Mouse (Mus musculus): ENCODE results near the gene Cdc42bpg. TPM values are rescaled to one million over a fixed set of nuclear protein-coding genes. Genes with fewer than 3 reads are reported as not detected.
A peak's percentile ranks its signal among the peaks of the same experiment; 100 is the strongest.

The Cdc42bpg gene
- polyA plus RNA-seq, 1 experiment from 2014 or later, result 0.12 TPM

- Histone ChIP-seq H3K27ac (replicated peaks) (peak overlapping the region; percentile 70; the same call in 1 of the 2 replicates), H3K36me3 (replicated peaks) (peaks cover 94% of the 10 kb centered on the region), H3K4me1 (peaks cover 21% of the 10 kb centered on the region), H3K27me3 (replicated peaks; ENCODE audit: low read depth, poor library complexity, severe bottlenecking) (no peaks in the 10 kb centered on the region), H3K9me3 (no peaks in the 10 kb centered on the region), H3K4me3 (peak overlapping the region; percentile 11; the same call in 1 of the 2 replicates)
- no peak for DNase-seq (ENCODE audit: low spot score)
- 77% methylated on average over 10 of the region's 10 CpGs for WGBS
These were observed 15.0 kb upstream of the Cdc42bpg start for GRCm38 (mm10) chr19:6291117-6291781.

DNA sequence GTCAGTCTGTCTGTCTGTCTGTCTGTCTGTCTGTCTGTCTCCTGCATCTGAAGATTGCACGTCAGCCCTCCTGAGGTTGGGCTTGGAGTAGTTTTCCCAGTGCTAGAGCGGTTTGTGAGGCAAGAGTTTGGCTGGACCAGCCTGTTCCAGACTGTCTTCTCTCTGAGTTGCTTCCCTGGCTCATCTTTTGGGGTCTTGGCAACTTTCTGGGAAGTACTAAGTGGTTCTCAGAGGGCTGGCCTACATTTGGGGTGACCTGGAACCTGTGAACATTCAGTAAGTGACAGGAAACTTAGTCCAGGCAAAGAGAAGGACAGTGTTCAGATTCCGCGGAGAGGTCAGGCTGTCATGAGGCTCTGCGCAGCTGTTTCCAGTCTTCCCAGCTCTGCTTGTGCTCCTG, 14.0 kb upstream of the Cdc42bpg start:
- Histone ChIP-seq H3K9me3 (no peaks in the 10 kb centered on the region), H3K27me3 (replicated peaks; ENCODE audit: low read depth, poor library complexity, severe bottlenecking) (no peaks in the 10 kb centered on the region), H3K36me3 (replicated peaks) (peaks cover 94% of the 10 kb centered on the region), H3K4me1 (peaks cover 17% of the 10 kb centered on the region), H3K27ac (replicated peaks) (no peak overlapping the region), H3K4me3 (no peak overlapping the region)
- no peak for DNase-seq (ENCODE audit: low spot score)
- 92% methylated on average over 5 of the region's 5 CpGs for WGBS

- no peak for DNase-seq (ENCODE audit: low spot score)
- H3K27me3 ChIP-seq (replicated peaks; ENCODE audit: low read depth, poor library complexity, severe bottlenecking), result no peaks in the 10 kb centered on the region
- H3K4me1 ChIP-seq, result peaks cover 7% of the 10 kb centered on the region; the same call in 1 of the 2 replicates
- no peak overlapping the region for H3K27ac ChIP-seq (replicated peaks)
- peaks cover 96% of the 10 kb centered on the region for H3K36me3 ChIP-seq (replicated peaks)
- H3K4me3 ChIP-seq, result no peak overlapping the region
- no peaks in the 10 kb centered on the region for H3K9me3 ChIP-seq
- WGBS, result 93% methylated on average over 17 of the region's 17 CpGs
These were observed 12.0 kb upstream of the Cdc42bpg start for GRCm38 (mm10) chr19:6294301-6294700.

DNA sequence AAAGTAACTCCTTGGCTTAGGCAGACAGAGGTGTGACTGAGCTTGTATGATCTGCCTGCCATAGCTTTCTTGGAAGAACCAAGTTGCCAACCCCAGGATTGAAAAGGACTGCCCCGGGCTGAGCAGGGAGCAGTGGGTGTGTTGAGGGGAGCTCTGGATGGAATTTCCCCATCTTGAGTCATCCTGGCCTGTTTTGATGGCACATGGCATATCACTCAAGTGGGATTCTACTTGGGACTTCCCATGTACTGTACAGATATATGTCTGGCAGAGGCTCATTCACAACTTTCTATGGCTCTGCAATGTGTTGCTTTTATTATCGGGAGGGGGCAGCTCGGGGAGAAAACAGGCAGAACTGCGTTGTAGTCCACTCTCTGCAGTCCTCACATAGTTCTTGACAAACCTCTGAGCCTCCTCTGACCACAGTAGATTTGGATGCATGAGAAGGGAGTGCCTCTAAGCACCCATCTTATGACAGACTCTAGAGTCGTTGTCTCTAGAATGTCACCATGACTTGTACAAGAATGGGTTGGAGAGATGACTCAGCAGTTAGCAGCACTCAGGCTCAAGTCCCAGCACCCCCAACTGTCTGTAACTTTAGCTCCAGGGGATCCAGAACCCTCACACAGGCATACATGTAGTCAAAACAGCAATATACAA, 9.6 kb upstream of the Cdc42bpg start:
- WGBS, result 84% methylated on average over 5 of the region's 5 CpGs
- H3K4me1 ChIP-seq, result peaks cover 3% of the 10 kb centered on the region; the same call in 1 of the 2 replicates
- peaks cover 96% of the 10 kb centered on the region for H3K36me3 ChIP-seq (replicated peaks)

GRCm38 (mm10) chr19:6297641-6298040, 8.6 kb upstream of the Cdc42bpg start:
- Histone ChIP-seq H3K4me1 (peaks cover 3% of the 10 kb centered on the region; the same call in 1 of the 2 replicates), H3K9me3 (no peaks in the 10 kb centered on the region), H3K27me3 (replicated peaks; ENCODE audit: low read depth, poor library complexity, severe bottlenecking) (no peaks in the 10 kb centered on the region), H3K27ac (replicated peaks) (no peak overlapping the region), H3K4me3 (no peak overlapping the region), H3K36me3 (replicated peaks) (peaks cover 88% of the 10 kb centered on the region)
- no peak for DNase-seq (ENCODE audit: low spot score)
- WGBS, result 92% methylated on average over 9 of the region's 9 CpGs

More for the DNA sequence above, 9.6 kb upstream of the Cdc42bpg start:
- Histone ChIP-seq H3K27ac (replicated peaks) (no peak overlapping the region), H3K9me3 (no peaks in the 10 kb centered on the region), H3K27me3 (replicated peaks; ENCODE audit: low read depth, poor library complexity, severe bottlenecking) (no peaks in the 10 kb centered on the region), H3K4me3 (no peak overlapping the region)
- no peak for DNase-seq (ENCODE audit: low spot score)

- Histone ChIP-seq H3K4me1 (peaks cover 5% of the 10 kb centered on the region; the same call in 1 of the 2 replicates), H3K4me3 (no peak overlapping the region), H3K27ac (replicated peaks) (no peak overlapping the region), H3K9me3 (no peaks in the 10 kb centered on the region), H3K27me3 (replicated peaks; ENCODE audit: low read depth, poor library complexity, severe bottlenecking) (no peaks in the 10 kb centered on the region), H3K36me3 (replicated peaks) (peaks cover 76% of the 10 kb centered on the region)
- DNase-seq (ENCODE audit: low spot score), result no peak
- 78% methylated on average over 4 of the region's 4 CpGs for WGBS
These were observed 7.3 kb upstream of the Cdc42bpg start for GRCm38 (mm10) chr19:6299003-6299402.

DNA sequence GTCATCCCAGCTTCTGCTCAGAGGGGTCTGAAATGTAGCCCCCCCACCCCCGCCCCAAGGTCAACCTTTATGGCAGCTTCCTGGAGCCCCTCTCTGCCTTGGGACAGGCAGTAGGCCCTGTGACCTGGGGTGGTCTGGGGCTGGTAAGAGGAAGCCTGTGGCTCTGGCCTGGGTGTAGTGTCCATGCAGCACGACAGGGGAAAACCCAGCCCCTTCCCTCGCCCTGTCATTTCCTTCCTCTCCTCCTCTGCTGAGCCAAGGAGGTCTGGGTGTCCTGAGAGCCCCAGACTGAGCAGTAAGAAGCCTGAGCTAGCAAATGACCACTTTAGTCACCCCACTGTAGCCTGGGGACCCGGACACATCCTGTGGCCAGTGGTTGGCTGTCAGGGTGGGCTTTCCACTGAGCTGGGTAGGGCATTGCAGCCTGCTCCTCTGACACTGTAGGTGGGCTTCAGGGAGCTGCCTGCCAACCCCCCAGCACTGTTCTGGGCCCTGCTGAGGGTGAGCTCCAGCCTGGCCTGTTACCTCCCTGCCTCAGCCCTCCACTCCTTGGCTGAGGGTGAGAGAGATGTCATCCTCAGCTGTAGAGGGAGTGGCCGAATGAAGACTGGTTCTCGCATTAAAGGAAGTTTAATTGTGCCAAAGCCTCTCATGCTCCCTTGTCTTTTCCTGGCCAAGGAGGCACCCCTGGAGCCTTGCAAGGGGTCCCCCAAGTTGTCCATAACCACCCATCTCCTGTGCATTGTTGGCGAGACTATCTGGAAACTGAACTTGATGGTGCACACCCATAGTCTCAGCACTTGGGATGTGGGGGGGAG, 6.6 kb upstream of the Cdc42bpg start:
- WGBS, result 84% methylated on average over 7 of the region's 7 CpGs
- Histone ChIP-seq H3K27me3 (replicated peaks; ENCODE audit: low read depth, poor library complexity, severe bottlenecking) (no peaks in the 10 kb centered on the region), H3K4me1 (peaks cover 5% of the 10 kb centered on the region; the same call in 1 of the 2 replicates), H3K36me3 (replicated peaks) (peaks cover 70% of the 10 kb centered on the region), H3K9me3 (no peaks in the 10 kb centered on the region), H3K27ac (replicated peaks) (peak overlapping the region; percentile 40; the same call in 1 of the 2 replicates), H3K4me3 (no peak overlapping the region)
- no peak for DNase-seq (ENCODE audit: low spot score)

DNA sequence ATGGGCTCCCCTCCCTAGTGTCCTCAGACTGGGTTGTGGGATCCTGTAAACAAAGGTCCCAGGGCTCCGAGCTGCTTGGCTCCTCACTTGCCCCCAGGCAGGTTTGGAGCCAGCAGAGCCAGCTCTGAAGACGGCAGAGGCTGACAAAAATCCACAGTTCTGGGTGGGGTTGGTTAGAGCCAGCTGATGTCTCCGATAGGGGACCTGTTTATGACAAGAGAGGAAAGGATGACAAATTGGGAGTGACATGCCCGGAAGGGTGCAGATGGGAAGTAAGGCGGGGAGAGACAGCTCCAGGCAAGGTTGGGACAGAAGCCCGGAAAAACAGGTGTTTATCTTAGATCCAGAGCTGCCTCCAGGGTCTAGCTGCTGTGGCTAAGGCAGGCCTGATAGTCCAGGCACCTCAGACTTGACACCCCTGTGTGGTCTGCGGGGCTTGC, 5.8 kb upstream of the Cdc42bpg start:
- no peaks in the 10 kb centered on the region for H3K27me3 ChIP-seq (replicated peaks; ENCODE audit: low read depth, poor library complexity, severe bottlenecking)
- DNase-seq (ENCODE audit: low spot score), result no peak
- H3K36me3 ChIP-seq (replicated peaks), result peaks cover 62% of the 10 kb centered on the region
- H3K4me3 ChIP-seq, result no peak overlapping the region
- 0 out of 2 replicates have a peak overlapping the region, but pooled peaks have one; percentile 40 for H3K27ac ChIP-seq (replicated peaks)
- 68% methylated on average over 7 of the region's 7 CpGs for WGBS
- H3K4me1 ChIP-seq, result peaks cover 5% of the 10 kb centered on the region; the same call in 1 of the 2 replicates
- no peaks in the 10 kb centered on the region for H3K9me3 ChIP-seq

DNA sequence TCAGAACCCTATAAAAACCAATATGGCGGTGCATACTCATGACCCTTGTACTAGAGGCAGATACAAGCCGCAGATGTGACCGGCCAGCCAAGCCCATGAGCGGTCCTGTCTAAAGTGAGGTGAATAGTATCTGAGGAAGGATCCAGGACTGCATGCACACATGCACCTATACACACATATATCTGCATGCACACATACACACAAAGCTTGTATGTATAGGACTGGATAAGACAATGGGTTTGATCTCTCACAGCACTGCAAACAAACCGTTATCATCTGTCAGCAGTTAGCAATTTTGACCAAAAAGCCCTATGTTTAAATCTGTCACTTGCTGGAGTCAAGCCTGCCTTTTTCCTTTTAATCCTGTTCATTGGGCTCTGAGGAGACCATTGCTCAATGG, 4.1 kb upstream of the Cdc42bpg start:
- H3K27me3 ChIP-seq (replicated peaks; ENCODE audit: low read depth, poor library complexity, severe bottlenecking), result no peaks in the 10 kb centered on the region
- H3K27ac ChIP-seq (replicated peaks), result no peak overlapping the region
- H3K4me1 ChIP-seq, result peaks cover 19% of the 10 kb centered on the region
- H3K4me3 ChIP-seq, result no peak overlapping the region
- DNase-seq (ENCODE audit: low spot score), result no peak
- WGBS, result 93% methylated on average over 5 of the region's 5 CpGs
- H3K9me3 ChIP-seq, result no peaks in the 10 kb centered on the region
- peaks cover 45% of the 10 kb centered on the region for H3K36me3 ChIP-seq (replicated peaks)

GRCm38 (mm10) chr19:6302522-6302921, 3.7 kb upstream of the Cdc42bpg start:
- Histone ChIP-seq H3K4me3 (no peak overlapping the region), H3K36me3 (replicated peaks) (peaks cover 41% of the 10 kb centered on the region), H3K9me3 (no peaks in the 10 kb centered on the region), H3K27me3 (replicated peaks; ENCODE audit: low read depth, poor library complexity, severe bottlenecking) (no peaks in the 10 kb centered on the region), H3K4me1 (peaks cover 23% of the 10 kb centered on the region), H3K27ac (replicated peaks) (no peak overlapping the region)
- 49% methylated on average over 4 of the region's 4 CpGs for WGBS
- no peak for DNase-seq (ENCODE audit: low spot score)

DNA sequence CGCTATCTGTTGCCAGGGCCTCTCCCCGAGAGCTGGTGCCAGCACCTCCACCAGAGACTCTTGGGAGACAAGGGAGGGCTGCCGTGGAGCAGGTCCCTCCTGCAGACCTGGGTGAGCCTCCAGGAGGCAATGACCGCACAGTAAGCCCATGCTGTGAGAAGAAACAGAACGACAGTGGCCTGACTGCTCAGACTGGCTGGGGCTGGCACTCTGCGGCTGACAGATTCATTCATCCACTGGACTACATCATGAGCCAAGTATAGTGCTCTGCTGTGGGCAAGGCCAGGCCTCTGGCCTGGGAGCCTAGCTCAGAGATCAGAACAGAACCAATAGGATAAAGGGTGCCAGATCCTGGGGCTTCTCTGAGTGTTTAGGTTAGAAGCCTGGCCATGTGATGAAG, 2.4 kb upstream of the Cdc42bpg start:
- 80% methylated on average over 6 of the region's 6 CpGs for WGBS
- H3K9me3 ChIP-seq, result no peaks in the 10 kb centered on the region
- H3K4me1 ChIP-seq, result peaks cover 36% of the 10 kb centered on the region

DNA sequence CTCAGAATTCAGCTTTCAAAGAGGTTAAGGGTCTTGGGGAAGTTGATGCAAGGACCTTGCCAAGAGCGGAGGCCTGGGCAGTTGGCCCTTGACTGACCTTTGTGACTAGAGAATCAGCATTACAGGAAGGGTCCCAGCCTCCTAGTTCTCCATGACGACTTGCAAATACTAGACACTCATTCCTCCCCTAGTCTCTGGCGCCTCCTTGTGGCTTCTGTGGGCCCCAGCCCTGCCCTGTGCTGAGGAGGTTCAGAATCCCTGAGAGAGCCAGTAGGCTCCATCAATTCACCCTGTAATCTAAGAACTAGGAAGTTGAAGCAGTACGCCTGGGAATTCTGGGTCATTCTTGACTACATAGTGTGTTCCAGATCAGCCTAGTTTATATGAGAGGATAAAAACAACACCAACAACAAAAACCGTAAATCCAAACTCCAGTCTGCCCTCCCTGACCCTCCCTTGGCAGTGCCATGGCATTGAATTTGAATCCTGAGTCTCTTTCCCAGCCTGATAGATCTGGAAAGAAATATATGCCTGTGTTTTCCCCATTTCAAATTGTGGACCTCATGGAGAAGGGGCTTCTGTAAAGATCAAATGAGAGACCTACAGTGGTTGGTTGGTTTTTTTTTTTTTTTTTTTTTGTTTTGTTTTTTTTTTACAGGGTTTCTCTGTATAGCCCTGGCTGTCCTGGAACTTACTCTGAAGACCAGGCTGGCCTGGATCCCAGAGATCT, 1.3 kb upstream of the Cdc42bpg start:
- H3K27me3 ChIP-seq (replicated peaks; ENCODE audit: low read depth, poor library complexity, severe bottlenecking), result no peaks in the 10 kb centered on the region
- peaks cover 39% of the 10 kb centered on the region for H3K4me1 ChIP-seq
- peaks cover 17% of the 10 kb centered on the region for H3K36me3 ChIP-seq (replicated peaks)
- no peak overlapping the region for H3K4me3 ChIP-seq
- DNase-seq (ENCODE audit: low spot score), result peak; percentile 90
- H3K9me3 ChIP-seq, result no peaks in the 10 kb centered on the region
- WGBS, result 24% methylated on average over 5 of the region's 5 CpGs
- H3K27ac ChIP-seq (replicated peaks), result no peak overlapping the region

More for the DNA sequence above, 2.4 kb upstream of the Cdc42bpg start:
- Histone ChIP-seq H3K27me3 (replicated peaks; ENCODE audit: low read depth, poor library complexity, severe bottlenecking) (no peaks in the 10 kb centered on the region), H3K4me3 (no peak overlapping the region), H3K27ac (replicated peaks) (peak overlapping the region; percentile 19; the same call in 1 of the 2 replicates), H3K36me3 (replicated peaks) (peaks cover 28% of the 10 kb centered on the region)
- DNase-seq (ENCODE audit: low spot score), result no peak
